Mouse (Mus musculus) retina, postnatal 1 day (tissue): ENCODE measurements at regions not wholly inside any gene's neighbourhood (a gene's known extent, or its start where the extent isn't known, plus 50 kb on each side); places are given as distances from the start of the nearest gene placed in this dataset.

Experiments
- DNase-seq: peaks from one replicate; pipeline ENCODE4 v3.0.0-alpha.2; 2012

DNA sequence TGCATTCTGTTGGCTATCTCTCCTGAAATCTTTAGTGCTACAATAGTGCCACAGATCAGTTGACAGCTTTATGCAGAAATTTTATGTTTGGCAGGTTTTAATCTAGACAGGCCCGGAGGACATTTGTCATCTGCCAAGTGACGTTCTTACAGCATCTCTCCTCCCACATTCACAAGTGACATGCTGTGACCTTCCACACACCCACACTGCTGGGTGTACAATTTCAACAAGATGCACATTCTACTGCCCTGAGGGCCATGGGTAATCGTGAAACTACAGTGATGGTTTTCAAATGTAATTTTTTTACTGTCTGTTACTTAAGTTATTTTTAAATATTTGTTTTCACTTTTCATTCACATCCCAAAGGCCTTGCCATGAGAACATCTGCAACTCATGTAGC lies 639.2 kb upstream of the Gm11114 start:
- no peak for DNase-seq

DNA sequence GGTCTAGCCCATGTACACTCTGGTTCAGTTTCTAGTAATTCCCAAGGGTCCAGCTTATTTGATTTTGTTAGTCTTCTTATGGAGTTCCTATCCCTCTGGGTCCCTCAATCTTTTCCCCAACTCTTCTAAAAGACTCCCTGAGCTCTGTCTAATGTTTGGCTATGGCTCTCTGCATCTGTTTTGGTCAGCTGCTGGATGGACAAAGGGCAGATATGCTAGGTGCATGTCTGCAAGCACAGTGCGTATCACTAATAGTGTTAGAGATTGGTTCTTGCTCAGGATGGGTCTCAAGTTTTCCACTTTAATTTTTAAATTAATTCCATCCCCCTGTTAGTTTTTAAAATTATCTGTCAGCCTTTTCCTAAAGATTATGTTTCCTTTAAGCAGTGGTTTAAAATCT lies 634.2 kb upstream of the Gm11114 start:
- no peak for DNase-seq

DNA sequence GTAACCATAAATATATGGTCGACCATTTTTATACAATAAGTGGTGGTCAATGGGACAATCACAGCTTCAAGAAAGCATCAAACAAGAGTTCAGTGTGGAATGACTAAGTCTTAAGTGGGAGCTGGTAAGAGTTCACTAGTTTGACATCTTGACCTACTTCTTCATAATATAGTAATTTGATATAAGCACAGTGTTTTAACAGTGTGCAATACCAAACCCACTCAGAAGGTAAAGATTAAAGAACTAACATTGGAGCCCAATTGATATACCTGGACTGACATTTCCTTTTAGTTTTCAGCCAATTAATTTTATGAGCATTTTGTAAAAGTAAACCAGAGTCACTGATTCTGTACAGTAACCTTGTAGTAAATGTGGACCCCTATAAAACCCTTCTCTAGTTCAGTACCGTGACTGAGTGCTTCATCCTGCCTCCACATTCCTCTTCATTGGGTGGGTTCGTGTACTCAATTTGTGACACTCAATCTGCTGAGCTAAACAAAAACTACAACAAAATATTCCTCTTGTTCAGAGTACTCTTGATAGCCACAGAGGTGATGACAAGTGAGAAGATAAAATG lies 593.9 kb upstream of the Gm11114 start:
- no peak for DNase-seq

DNA sequence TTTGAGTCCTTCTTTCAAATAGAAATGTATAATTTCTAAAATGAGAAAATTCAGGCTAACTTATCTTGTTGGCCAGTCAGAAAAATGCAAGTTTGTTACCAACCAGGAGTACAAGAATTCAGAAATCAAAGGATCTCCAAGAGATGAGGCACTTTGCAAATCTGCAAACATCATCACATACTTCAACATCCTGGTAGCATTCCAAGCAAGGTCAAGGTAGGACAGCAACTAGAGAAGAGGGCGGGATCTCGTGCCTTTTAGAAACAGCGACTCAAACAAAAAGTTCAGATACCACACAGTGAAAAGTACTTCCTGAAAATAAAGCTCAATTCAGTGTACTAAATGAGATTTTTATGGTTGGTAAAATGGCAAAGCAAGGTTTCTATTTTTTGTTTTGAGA lies 593.2 kb upstream of the Gm11114 start:
- no peak for DNase-seq

DNA sequence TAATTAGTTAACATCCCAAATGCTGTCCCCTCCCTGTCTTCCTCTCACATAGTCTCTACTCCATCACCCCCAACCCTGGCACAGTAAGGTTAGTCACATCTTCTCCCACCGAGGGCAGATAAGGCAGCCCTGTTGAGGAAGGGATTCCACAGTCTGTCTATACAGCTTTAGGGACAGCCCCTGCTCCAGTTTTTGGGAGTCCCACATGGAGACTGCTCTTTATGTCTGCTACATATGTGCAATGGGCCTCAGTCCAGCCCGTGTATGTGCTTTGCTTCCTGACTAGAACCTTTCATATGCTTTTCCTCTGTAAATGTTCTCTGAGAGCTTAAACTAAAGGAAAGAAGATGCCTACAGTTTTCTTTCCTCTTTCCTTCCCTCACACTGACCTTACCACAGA lies 592.1 kb upstream of the Gm11114 start:
- DNase-seq, result no peak

DNA sequence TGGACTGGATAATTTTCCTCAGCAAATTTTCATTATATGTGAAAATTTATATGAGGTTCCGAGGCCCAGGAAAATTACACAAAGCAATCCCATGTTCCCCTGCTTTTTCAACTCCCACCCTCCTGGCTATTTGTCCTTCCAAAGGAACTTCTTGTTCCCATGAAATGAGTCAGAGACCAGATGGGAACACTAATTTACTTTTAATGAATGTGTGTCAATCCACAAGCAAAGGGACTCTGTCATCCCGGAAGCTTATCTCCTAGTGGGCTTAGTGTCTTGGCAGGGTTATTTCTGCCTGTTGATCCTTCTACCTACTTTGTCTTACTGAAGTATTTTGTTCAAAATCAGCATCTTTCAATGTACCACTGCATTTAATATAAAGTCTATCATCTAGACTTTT lies 573.3 kb upstream of the Gm11114 start:
- DNase-seq, result peak; percentile 11

DNA sequence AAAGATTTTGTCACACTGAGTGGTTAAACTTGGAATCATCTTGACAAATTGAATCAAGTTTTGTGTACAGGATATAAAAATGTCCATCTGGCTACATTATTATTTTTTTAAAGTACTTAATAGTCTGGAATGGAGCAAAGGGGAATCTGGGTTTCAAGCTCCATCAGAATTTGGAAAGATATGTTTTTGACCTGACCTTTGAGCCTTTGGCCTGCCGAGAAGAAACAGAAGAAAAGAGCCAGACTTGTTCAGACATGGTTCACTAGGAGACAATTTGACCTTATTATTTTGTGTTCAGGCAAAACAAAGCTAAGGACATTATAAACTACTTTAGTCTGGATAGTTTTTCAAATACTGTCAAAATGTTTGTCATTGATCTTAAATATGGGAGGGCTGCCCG lies 572.2 kb upstream of the Gm11114 start:
- DNase-seq, result no peak

DNA sequence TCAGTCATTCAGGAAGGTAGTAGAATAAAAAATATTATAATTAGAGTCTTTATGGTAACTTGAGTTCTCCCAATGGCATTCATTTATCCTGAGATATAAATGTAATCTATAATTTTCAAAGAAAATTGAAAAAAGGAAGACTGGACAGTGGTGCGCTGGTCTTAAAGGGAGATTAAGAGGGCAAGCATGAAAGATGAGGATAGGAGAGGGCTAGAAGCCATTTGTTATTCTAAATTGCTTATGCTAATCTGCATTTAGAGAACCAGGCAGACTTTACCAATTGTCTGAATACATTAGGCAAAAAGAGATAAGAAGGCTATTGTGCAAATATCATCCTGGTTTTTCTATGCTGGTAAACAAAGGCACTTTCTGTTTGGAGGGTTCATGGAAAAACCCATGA lies 558.2 kb upstream of the Gm11114 start:
- peak; percentile 6 for DNase-seq

DNA sequence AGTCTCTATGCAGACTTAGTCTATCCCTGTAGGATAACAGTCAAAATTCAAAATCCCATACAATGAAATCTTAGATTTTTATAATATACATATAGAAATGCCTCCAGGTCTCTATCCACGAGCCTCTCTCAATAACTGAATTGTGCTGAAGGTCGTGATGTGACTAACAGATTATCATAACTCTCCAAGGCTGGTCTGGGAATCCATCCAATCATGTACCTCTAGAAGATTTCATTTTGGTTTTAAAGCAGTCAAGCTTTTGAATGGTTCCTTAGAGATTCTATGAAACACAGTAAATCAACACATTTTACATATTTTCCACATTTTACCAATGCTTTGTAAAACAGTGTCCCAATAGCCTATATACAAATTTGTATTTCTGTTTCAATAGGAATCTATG lies 557.7 kb upstream of the Gm11114 start:
- DNase-seq, result no peak

DNA sequence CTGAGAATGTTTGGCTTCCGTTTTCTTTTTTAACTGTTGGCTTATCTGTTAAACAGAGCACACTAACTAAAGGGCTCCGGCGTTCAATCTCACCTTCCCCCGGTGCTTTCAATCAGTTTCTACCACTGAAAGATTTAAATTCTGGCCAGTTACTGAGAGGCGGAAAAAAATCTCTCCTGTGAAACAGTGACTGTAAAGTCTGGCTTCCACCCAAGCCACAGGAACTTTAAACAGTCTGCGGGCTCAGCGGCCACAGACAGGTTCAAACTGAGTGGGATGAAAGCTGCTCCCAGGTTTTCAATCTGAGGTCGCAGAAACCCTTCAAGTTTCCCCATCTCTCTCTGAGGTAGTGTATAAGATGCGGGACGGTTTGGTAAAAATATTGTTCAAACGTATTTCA lies 538.2 kb upstream of the Gm11114 start:
- no peak for DNase-seq

DNA sequence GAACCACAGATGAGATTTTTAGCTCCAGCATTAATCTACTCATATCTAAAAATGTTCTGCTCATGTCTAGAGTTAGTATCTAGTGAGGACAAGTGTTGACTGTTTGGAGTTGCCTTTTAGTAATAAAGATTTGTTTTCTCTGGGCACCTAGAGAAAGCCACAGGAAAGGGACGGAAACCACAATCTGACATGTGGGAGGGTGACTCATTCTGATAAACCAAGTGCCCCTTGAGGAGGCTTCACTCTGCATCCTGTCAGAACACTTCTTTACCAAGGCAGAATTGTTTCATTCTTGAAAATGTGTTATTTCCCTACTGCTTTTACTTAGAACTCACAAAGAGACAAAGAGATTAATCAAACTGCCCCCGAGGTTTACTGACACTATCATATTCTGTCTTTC lies 537.4 kb upstream of the Gm11114 start:
- DNase-seq, result no peak

DNA sequence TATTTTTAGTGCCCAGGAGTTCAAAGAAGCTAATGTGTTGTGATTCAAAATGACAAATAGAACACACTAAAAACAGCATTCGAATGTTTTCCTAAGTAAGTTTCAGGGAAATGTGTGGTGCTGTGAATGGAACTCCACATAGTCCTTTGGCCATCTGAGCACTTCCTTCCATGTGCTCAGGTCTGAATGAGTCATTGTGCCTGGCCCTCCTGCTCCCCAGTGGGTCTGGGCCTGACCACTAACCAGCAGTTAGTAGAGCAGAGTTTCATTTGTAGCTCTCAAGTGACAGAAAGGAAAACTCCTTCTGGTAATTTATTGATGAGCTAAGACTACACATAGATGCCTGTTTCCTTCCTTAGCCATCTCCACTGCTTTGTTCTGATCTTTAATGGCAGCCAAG lies 533.4 kb upstream of the Gm11114 start:
- DNase-seq, result no peak

DNA sequence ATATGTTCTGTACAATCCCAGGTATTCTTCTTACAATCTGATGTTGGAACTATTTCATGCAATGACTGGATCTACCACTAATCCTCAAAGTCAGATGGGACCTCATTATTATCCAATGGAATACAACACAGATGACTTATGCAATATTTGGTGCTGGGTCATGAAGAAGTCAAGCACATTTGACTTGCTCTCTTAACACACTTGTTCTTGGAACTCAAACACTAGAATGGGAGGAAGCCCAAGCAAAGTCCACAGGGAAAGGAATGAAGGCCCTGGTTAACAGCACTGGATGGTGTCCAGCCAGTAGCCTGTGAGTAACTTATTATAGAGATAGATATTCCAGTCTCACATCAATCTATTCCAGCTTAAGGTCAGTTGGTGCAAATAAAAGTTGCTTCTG lies 486.8 kb upstream of the Gm11114 start:
- no peak for DNase-seq

DNA sequence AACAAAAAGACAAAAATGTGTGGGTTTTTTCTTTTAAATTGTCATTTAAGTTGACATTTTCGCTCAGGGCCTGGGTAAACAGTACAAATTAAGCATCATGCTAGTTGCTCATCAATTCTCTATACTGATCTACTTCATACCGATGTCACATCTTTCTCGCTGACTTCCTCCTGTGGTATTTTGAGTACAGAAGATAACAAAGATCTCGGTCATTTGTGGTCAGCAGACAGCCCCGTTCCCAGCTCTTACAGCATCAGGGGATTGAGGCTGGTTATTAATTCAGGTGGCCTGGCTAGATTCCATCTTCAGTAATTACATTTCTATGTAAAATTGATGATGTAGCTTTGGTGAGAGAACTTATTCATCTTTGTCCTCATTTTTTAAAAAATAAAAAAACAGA lies 483.6 kb upstream of the Gm11114 start:
- DNase-seq, result no peak

DNA sequence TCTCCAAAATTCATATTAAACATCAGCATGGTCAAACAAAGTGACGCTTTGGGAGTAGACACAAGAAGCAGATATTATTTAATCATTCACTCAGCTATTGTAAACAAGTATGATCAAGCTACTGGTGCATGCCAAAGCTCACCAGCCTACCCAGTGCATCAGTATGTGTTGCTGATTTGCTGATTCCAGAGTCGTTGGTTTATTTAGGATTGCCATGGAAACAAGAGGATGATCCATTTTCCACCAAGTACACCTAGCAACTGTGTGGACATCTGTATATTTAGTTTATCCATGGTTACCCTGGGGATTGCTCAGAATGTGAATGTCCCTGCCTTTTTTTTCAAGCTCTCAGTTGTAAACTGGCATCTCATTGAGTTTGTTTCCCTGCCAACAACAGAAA lies 481.9 kb upstream of the Gm11114 start:
- DNase-seq, result no peak

DNA sequence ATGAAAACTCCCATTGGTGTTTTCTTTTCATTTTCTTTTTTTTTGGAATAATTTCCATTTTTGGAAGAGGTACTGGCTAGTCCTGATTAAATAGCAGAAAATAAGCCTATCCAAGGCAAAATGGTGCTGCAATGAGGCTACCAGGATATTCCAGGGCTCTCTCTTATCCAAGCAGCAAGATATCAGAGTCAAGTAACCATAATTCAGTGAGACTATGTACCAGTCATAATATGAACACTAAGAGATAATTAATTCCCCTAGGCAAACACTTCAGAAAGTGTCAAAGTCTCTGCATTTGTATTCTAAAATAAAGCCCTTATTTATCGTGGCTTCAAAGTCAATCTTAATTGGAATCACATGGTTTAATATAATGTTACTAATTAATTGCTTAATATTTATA lies 475.1 kb upstream of the Gm11114 start:
- no peak for DNase-seq

DNA sequence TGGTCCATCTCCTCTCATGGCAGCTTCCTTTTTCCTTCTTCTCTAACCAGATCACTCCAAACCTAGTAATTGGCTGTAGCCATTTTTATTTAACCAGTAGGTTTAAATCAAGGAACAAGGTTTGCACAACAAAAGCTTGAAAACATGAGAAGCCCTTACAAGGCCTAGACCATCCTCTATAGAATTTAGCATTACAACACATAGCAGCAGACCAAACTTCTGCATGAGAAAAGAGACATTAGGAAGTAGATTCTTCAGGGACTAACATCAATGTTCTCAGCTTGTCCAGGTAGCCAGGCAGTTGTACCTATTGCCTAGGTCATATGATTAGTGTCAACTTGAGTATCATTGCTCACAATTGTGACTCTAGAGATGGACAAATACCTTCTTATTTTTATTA lies 468.6 kb upstream of the Gm11114 start:
- no peak for DNase-seq

DNA sequence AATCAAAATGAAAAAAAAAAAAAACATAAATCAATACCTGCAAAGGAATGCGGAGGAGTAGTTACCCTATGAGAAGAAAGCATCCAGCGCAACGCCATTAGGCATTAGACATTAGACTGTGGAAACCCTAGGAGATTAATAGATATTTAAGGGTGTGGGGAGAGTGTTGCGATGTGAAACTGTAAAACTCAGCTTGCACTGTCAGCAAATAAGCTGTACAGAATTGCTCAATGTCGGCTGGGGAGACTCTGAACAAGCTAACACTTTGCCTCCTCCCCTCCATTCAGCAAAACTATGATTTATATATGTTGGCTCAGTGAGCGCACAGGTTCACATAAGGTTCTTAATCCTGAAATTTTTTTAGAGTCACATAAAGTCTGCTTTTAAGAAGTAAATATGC lies 451.0 kb upstream of the Gm11114 start:
- DNase-seq, result no peak

DNA sequence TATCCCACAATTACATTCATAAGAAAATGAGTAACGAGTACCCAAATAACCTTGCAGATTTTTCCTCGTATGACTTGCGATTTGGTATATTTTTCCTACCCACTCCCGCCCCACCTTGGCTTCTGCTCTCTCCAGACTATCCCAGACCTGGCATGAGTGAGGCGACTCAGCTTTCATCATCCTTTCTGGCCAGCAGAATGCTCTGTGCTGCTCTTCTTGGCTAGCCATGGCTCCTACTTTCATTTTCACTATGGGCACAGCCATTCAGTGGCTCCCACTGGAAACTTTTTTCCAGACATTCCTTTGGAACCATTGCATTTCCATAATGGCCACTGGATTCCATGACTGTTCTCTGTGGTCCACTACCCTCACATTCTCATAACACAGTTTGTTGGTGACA lies 449.1 kb upstream of the Gm11114 start:
- DNase-seq, result no peak

DNA sequence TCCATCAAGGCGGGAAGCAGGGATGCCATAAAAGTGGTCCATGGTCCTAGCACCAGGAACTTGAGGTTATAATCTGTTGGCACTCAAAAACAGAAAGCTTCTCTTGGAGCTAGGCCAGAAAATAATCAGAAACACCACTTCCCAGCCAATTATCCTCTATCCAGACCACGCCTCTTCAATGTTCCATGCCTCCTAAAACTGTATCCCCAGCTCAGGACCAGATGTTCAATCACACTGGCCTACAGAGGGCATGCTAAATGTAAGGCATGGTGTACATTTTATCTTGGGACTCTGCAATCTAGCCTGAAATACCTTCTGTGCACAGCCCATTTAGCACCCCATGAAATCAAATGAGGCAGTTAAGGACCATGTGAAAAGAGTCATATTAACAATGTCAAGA lies 418.4 kb upstream of the Gm11114 start:
- DNase-seq, result peak; percentile 3

DNA sequence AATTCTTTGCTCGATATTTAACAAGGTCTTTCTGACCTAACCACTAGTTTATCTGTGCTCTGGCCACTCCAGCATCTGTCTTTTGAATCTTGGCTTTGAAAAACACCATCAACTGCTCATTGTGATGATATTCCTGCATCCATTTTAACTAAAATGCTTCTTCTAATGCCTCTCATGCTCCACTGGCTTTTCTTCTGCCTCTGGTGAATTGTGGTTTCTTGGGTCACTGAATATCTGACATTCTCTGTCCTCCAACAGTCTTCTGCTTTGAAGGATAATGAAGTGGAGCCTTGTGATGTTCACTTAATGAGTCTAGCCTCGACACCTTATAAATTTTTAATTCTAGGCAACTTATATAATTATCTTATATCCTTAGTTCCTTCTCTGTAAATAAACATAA lies 416.5 kb upstream of the Gm11114 start:
- DNase-seq, result peak; percentile 42

DNA sequence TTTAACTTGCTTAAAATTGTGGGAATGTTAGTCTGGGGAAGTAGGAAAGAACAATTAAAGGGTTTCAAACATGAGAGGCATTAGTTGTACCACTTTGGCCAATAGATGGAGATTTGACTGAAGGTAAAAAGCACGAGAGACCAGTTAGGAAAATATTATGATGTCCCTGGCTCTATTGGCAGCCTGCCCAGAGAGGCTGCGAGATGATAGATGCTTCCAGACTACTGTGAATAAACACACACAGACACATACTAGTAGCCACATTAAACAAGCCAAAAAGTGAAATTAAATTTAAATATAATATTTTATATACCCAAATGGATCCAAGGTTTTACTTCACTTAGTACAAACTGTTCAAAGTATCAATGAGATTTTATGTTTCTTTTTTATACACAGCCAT lies 411.9 kb upstream of the Gm11114 start:
- no peak for DNase-seq

DNA sequence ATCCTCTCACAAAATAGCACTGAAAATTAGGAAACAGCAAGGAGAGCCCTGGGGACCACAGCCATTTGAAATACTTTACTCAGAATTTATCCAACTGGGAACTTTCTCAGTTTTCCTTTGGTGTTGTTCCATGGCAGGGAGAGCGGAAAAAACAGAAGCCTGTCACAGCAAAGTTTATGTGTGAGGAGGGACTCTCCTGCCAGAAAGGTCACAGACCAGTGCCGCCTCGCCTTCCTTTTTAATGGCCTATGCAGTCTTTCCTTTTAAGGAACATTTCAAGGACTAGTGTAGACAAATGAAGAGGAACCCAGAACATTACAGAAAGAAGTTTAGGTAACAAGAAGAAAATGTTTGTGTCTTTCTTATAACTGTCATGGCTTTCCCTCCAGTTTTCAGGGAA lies 406.3 kb upstream of the Gm11114 start:
- no peak for DNase-seq

DNA sequence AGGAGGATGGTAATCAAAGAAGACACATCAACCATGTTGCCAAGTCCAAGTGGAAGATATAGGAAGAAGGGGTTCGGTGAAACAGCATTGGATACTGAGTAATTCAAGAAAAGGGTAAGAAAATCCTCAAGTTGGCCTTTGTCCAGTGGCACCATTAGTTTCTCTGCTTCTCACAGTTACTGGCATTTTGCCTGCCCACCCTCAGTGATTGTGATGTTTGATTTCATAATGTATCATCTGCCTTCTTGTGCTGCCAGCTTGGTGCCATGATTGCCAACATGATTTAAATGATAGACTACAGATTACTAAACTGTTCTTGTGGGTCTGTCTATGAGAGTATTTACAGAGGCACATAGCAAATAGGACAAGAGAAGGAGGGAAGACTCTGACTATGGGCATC lies 399.3 kb upstream of the Gm11114 start:
- DNase-seq, result no peak

DNA sequence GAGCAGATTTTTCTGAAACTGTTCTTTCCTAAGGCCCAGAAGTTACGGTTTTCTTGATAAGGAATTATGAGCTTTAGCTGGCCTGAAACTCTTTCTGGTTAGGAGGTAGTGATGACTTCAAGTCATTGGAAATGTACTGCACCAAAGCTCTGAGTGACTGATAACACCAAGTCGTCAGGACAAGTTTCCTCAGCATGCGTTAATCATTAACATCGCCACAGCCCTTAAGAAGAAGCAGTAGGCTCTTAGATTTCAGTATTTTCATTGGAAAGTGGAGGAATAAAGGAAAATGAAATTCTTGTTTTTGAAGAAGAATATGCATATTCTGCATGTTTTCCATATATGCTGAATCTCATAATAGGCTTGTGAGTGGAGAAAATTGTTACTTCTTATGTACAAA lies 390.3 kb upstream of the Gm11114 start:
- no peak for DNase-seq

DNA sequence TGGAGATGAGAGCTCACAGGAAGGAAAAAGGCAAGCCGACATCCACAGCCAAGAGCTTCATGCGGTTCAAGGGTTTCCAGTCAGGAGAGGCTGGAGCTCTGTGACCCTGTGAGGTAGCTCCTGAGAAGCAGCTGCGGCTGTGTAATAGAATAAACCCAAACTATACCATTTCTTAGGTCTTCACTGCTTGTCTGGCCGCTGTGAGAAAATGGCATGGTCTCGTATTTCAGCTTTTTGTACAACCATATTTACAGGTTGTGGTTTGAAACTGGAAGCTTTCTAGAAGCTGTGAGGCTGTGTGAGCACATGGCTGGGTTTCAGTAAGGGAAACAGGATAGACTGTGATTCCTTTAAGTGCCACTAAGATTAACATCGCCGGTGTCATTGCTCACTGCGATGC lies 388.6 kb upstream of the Gm11114 start:
- DNase-seq, result no peak
